Mouse (Mus musculus): Measurements from ENCODE around the gene Iqcm.

GRCm38 (mm10) chr8:75448394-75448793 is at the start of gene Iqcm:
- TF ChIP-seq POLR2A (IDR thresholded peaks at IDR 0.05; ENCODE audit: insufficient read length, low read depth) (no peak), TCF3 (IDR thresholded peaks at IDR 0.05; ENCODE audit: insufficient read length, low read depth) (no peak), REST (IDR thresholded peaks at IDR 0.05; ENCODE audit: insufficient read depth, insufficient read length) (no peak), TCF12 (IDR thresholded peaks at IDR 0.05; ENCODE audit: insufficient read depth, poor library complexity, severe bottlenecking) (no peak), USF1 (IDR thresholded peaks at IDR 0.05; ENCODE audit: low read depth) (no peak), MAX (IDR thresholded peaks at IDR 0.05; ENCODE audit: low read depth) (no peak), POLR2AphosphoS2 (IDR thresholded peaks at IDR 0.05; ENCODE audit: insufficient read length, low read depth) (no peak), E2F4 (IDR thresholded peaks at IDR 0.05; ENCODE audit: insufficient read depth) (no peak), MYOG (IDR thresholded peaks at IDR 0.05; ENCODE audit: control insufficient read depth in 1 of 3, insufficient read depth in 1 of 3, insufficient read length in 2 of 3, low read depth in 2 of 3) (no peak), SRF (IDR thresholded peaks at IDR 0.05; ENCODE audit: control insufficient read depth, insufficient read length, low read depth) (no peak), CEBPB (IDR thresholded peaks at IDR 0.05; ENCODE audit: insufficient read depth, poor library complexity, severe bottlenecking) (no peak)
